Mouse (Mus musculus) layer of hippocampus, adult 8-10 months (tissue): ENCODE measurements around the gene Agrp. TPM values are rescaled to one million over a fixed set of nuclear protein-coding genes. Genes with fewer than 3 reads are reported as not detected.

ENCODE experiments used
- DNase-seq, 2 experiments: peaks; one replicate each; pipeline ENCODE4 v3.0.0; 2022; ENCODE audit warnings: low spot score in 2 of 2
- total RNA-seq, 4 experiments: library from RNA; stranded (reverse); gene quantifications; 2 replicates each; pipeline ENCODE4 v1.2.4; 2022

The Agrp gene
- under 1 TPM in 1 of 4 experiments, not detected in 3; 0.79 TPM for total RNA-seq

GRCm38 (mm10) chr8:105636963-105637510 is at the start of gene Agrp:
Gene Agrp, minus strand, starts transcription at chr8:105637393.
- peak; percentile 35 to 42 for DNase-seq

- no peak for DNase-seq
These were observed 49.4 kb upstream of the Agrp start for GRCm38 (mm10) chr8:105686551-105686950.

GRCm38 (mm10) chr8:105685796-105686308 is 48.7 kb upstream of the Agrp start, which contains the start of gene Carmil2:
Gene Carmil2, plus strand, starts transcription at chr8:105686274.
- DNase-seq, result no peak

GRCm38 (mm10) chr8:105685325-105685724 is 48.1 kb upstream of the Agrp start:
- no peak for DNase-seq

- no peak for DNase-seq
These were observed 40.7 kb upstream of the Agrp start for GRCm38 (mm10) chr8:105677891-105678290.

- DNase-seq, result no peak
These were observed 24.0 kb upstream of the Agrp start for GRCm38 (mm10) chr8:105661167-105661566.

GRCm38 (mm10) chr8:105657641-105658040 is 20.4 kb upstream of the Agrp start:
- no peak for DNase-seq

- DNase-seq, result no peak
These were observed 11.7 kb upstream of the Agrp start for GRCm38 (mm10) chr8:105648929-105649328.

- no peak for DNase-seq
These were observed 8.0 kb upstream of the Agrp start for GRCm38 (mm10) chr8:105645205-105645604.

GRCm38 (mm10) chr8:105640511-105640910 is 3.3 kb upstream of the Agrp start:
- no peak for DNase-seq

GRCm38 (mm10) chr8:105639835-105640234 is 2.6 kb upstream of the Agrp start:
- no peak for DNase-seq

- DNase-seq, result no peak
These were observed 1.3 kb upstream of the Agrp start for GRCm38 (mm10) chr8:105638510-105638909.

- DNase-seq, result no peak
These were observed 428 bp upstream of the Agrp start for GRCm38 (mm10) chr8:105637601-105638041.

- DNase-seq, result peak; percentile 77 to 86
These were observed 903 bp downstream of the Agrp start, which contains the start of gene Ctcf for GRCm38 (mm10) chr8:105636018-105636962. Gene Ctcf, plus strand, starts transcription at chr8:105636568.

- no peak for DNase-seq
These were observed 1.7 kb downstream of the Agrp start for GRCm38 (mm10) chr8:105635481-105635880.

GRCm38 (mm10) chr8:105634771-105635458 is 2.3 kb downstream of the Agrp start:
- DNase-seq, result no peak

GRCm38 (mm10) chr8:105629337-105629736 is 7.9 kb downstream of the Agrp start:
- DNase-seq, result no peak

- no peak for DNase-seq
These were observed 11.1 kb downstream of the Agrp start for GRCm38 (mm10) chr8:105626086-105626485.

GRCm38 (mm10) chr8:105624831-105625230 is 12.4 kb downstream of the Agrp start:
- DNase-seq, result no peak

GRCm38 (mm10) chr8:105624401-105624800 is 12.8 kb downstream of the Agrp start:
- DNase-seq, result peak; percentile 82 to 84

GRCm38 (mm10) chr8:105623679-105624245 is 13.4 kb downstream of the Agrp start:
- no peak for DNase-seq
